Mouse (Mus musculus): ENCODE data around the gene Cabp1. TPM values are rescaled to one million over a fixed set of nuclear protein-coding genes. Genes with fewer than 3 reads are reported as not detected.

Cabp1 gene
- polyA plus RNA-seq, 2 experiments from 2014 or later, result not detected

- no peak for ATAC-seq
These were observed 69.5 kb downstream of the Cabp1 start for GRCm38 (mm10) chr5:115124690-115125089.

- no peak for ATAC-seq
These were observed 73.2 kb downstream of the Cabp1 start for GRCm38 (mm10) chr5:115120978-115121377.

GRCm38 (mm10) chr5:115118961-115119570 lies 75.1 kb downstream of the Cabp1 start, which contains the start of gene Acads:
Acads (minus strand) TSS chr5:115119346.
- ATAC-seq, result peak; percentile 96

Other genes starting within 250 kb of the Cabp1 start
- gene Hnf1a, start 223.3 kb downstream of the Cabp1 start, polyA plus RNA-seq (2017; shearing (Covaris generic)), result under 1 TPM in 1 of 2 experiments, not detected in 1; 0.09 TPM
- 10 to 100 TPM; 10.2 to 14.2 TPM for gene Sppl3, start 183.2 kb downstream of the Cabp1 start, polyA plus RNA-seq (2017; shearing (Covaris generic))
- 10 to 100 TPM; 15.1 to 18.1 TPM for gene Gm10401, start 96.1 kb downstream of the Cabp1 start, polyA plus RNA-seq (2017; shearing (Covaris generic))
- gene Acads, start 75.0 kb downstream of the Cabp1 start, polyA plus RNA-seq (2017; shearing (Covaris generic)), result 10 to 100 TPM; 10.6 to 28.4 TPM
- 10 to 100 TPM; 16.1 to 16.4 TPM for gene Unc119b, start 59.4 kb downstream of the Cabp1 start, polyA plus RNA-seq (2017; shearing (Covaris generic))
- gene Mlec, start 36.2 kb downstream of the Cabp1 start, polyA plus RNA-seq (2017; shearing (Covaris generic)), result 10 to 100 TPM; 28.9 to 37.0 TPM
- 100 to 1,000 TPM in 1 of 2 experiments, 10 to 100 TPM in 1; 84.0 to 114 TPM for gene Pop5, start 41.5 kb upstream of the Cabp1 start, polyA plus RNA-seq (2017; shearing (Covaris generic))
- gene Rnf10, start 78.5 kb upstream of the Cabp1 start, polyA plus RNA-seq (2017; shearing (Covaris generic)), result 10 to 100 TPM; 30.5 to 36.5 TPM
- gene Coq5, start 85.3 kb upstream of the Cabp1 start, polyA plus RNA-seq (2017; shearing (Covaris generic)), result 10 to 100 TPM; 32.2 to 43.3 TPM
- 100 to 1,000 TPM; 272 to 484 TPM for gene Dynll1, start 106.6 kb upstream of the Cabp1 start, polyA plus RNA-seq (2017; shearing (Covaris generic))
- gene Srsf9, start 132.8 kb upstream of the Cabp1 start, polyA plus RNA-seq (2017; shearing (Covaris generic)), result 10 to 100 TPM; 13.9 to 26.3 TPM
- gene Gatc, start 146.8 kb upstream of the Cabp1 start, polyA plus RNA-seq (2017; shearing (Covaris generic)), result 10 to 100 TPM; 11.8 to 13.6 TPM
- gene Triap1, start 146.8 kb upstream of the Cabp1 start, polyA plus RNA-seq (2017; shearing (Covaris generic)), result 10 to 100 TPM; 50.6 to 54.3 TPM
- gene Cox6a1, start 154.6 kb upstream of the Cabp1 start, polyA plus RNA-seq (2017; shearing (Covaris generic)), result 100 to 1,000 TPM; 486 to 529 TPM
- gene Msi1, start 235.2 kb upstream of the Cabp1 start, polyA plus RNA-seq (2017; shearing (Covaris generic)), result not detected